Mouse (Mus musculus): ENCODE measurements around the gene Lrrn4cl. TPM values are rescaled to one million over a fixed set of nuclear protein-coding genes. Genes with fewer than 3 reads are reported as not detected.

The Lrrn4cl gene
- polyA plus RNA-seq, 1 experiment from 2014 or later = 3.3 TPM

Other genes starting within 250 kb of the Lrrn4cl start
- not detected for gene Slc22a6, start 232.7 kb upstream of the Lrrn4cl start, polyA plus RNA-seq (2014; fragmentation: Illumina TruSeq; extraction: RNeasy Lipid Tissue Mini Kit (QIAGEN cat#74804); ENCODE audit: low read depth, low replicate concordance)
- gene Chrm1, start 187.0 kb upstream of the Lrrn4cl start, polyA plus RNA-seq (2014; fragmentation: Illumina TruSeq; extraction: RNeasy Lipid Tissue Mini Kit (QIAGEN cat#74804); ENCODE audit: low read depth, low replicate concordance) = 0.23 TPM
- gene Slc3a2, start 127.4 kb upstream of the Lrrn4cl start, polyA plus RNA-seq (2014; fragmentation: Illumina TruSeq; extraction: RNeasy Lipid Tissue Mini Kit (QIAGEN cat#74804); ENCODE audit: low read depth, low replicate concordance) = 163 TPM
- gene Wdr74, start 114.9 kb upstream of the Lrrn4cl start, polyA plus RNA-seq (2014; fragmentation: Illumina TruSeq; extraction: RNeasy Lipid Tissue Mini Kit (QIAGEN cat#74804); ENCODE audit: low read depth, low replicate concordance) = 15.5 TPM
- gene 1700092M07Rik, start 110.0 kb upstream of the Lrrn4cl start, polyA plus RNA-seq (2014; fragmentation: Illumina TruSeq; extraction: RNeasy Lipid Tissue Mini Kit (QIAGEN cat#74804); ENCODE audit: low read depth, low replicate concordance) = not detected
- gene Stx5a, start 109.4 kb upstream of the Lrrn4cl start, polyA plus RNA-seq (2014; fragmentation: Illumina TruSeq; extraction: RNeasy Lipid Tissue Mini Kit (QIAGEN cat#74804); ENCODE audit: low read depth, low replicate concordance) = 63.2 TPM
- 68.2 TPM for gene Nxf1, start 93.7 kb upstream of the Lrrn4cl start, polyA plus RNA-seq (2014; fragmentation: Illumina TruSeq; extraction: RNeasy Lipid Tissue Mini Kit (QIAGEN cat#74804); ENCODE audit: low read depth, low replicate concordance)
- 50.0 TPM for gene Tmem223, start 79.8 kb upstream of the Lrrn4cl start, polyA plus RNA-seq (2014; fragmentation: Illumina TruSeq; extraction: RNeasy Lipid Tissue Mini Kit (QIAGEN cat#74804); ENCODE audit: low read depth, low replicate concordance)
- 51.8 TPM for gene Tmem179b, start 76.3 kb upstream of the Lrrn4cl start, polyA plus RNA-seq (2014; fragmentation: Illumina TruSeq; extraction: RNeasy Lipid Tissue Mini Kit (QIAGEN cat#74804); ENCODE audit: low read depth, low replicate concordance)
- 1.4 TPM for gene Taf6l, start 64.4 kb upstream of the Lrrn4cl start, polyA plus RNA-seq (2014; fragmentation: Illumina TruSeq; extraction: RNeasy Lipid Tissue Mini Kit (QIAGEN cat#74804); ENCODE audit: low read depth, low replicate concordance)
- gene Polr2g, start 52.2 kb upstream of the Lrrn4cl start, polyA plus RNA-seq (2014; fragmentation: Illumina TruSeq; extraction: RNeasy Lipid Tissue Mini Kit (QIAGEN cat#74804); ENCODE audit: low read depth, low replicate concordance) = 94.7 TPM
- gene Zbtb3, start 48.2 kb upstream of the Lrrn4cl start, polyA plus RNA-seq (2014; fragmentation: Illumina TruSeq; extraction: RNeasy Lipid Tissue Mini Kit (QIAGEN cat#74804); ENCODE audit: low read depth, low replicate concordance) = 0.47 TPM
- gene Ttc9c, start 31.4 kb upstream of the Lrrn4cl start, polyA plus RNA-seq (2014; fragmentation: Illumina TruSeq; extraction: RNeasy Lipid Tissue Mini Kit (QIAGEN cat#74804); ENCODE audit: low read depth, low replicate concordance) = 87.3 TPM
- 117 TPM for gene Hnrnpul2, start 30.8 kb upstream of the Lrrn4cl start, polyA plus RNA-seq (2014; fragmentation: Illumina TruSeq; extraction: RNeasy Lipid Tissue Mini Kit (QIAGEN cat#74804); ENCODE audit: low read depth, low replicate concordance)
- not detected for gene AC129217.1, start 21.0 kb upstream of the Lrrn4cl start, polyA plus RNA-seq (2014; fragmentation: Illumina TruSeq; extraction: RNeasy Lipid Tissue Mini Kit (QIAGEN cat#74804); ENCODE audit: low read depth, low replicate concordance)
- 24.6 TPM for gene Bscl2, start 13.3 kb upstream of the Lrrn4cl start, polyA plus RNA-seq (2014; fragmentation: Illumina TruSeq; extraction: RNeasy Lipid Tissue Mini Kit (QIAGEN cat#74804); ENCODE audit: low read depth, low replicate concordance)
- 2.2 TPM for gene Gng3, start 11.6 kb upstream of the Lrrn4cl start, polyA plus RNA-seq (2014; fragmentation: Illumina TruSeq; extraction: RNeasy Lipid Tissue Mini Kit (QIAGEN cat#74804); ENCODE audit: low read depth, low replicate concordance)
- 25.3 TPM for gene Ubxn1, start 20.7 kb downstream of the Lrrn4cl start, polyA plus RNA-seq (2014; fragmentation: Illumina TruSeq; extraction: RNeasy Lipid Tissue Mini Kit (QIAGEN cat#74804); ENCODE audit: low read depth, low replicate concordance)
- gene Uqcc3, start 30.2 kb downstream of the Lrrn4cl start, polyA plus RNA-seq (2014; fragmentation: Illumina TruSeq; extraction: RNeasy Lipid Tissue Mini Kit (QIAGEN cat#74804); ENCODE audit: low read depth, low replicate concordance) = 3.3 TPM
- gene Lbhd1, start 33.0 kb downstream of the Lrrn4cl start, polyA plus RNA-seq (2014; fragmentation: Illumina TruSeq; extraction: RNeasy Lipid Tissue Mini Kit (QIAGEN cat#74804); ENCODE audit: low read depth, low replicate concordance) = 76.6 TPM
- not detected for gene Gm49403, start 33.2 kb downstream of the Lrrn4cl start, polyA plus RNA-seq (2014; fragmentation: Illumina TruSeq; extraction: RNeasy Lipid Tissue Mini Kit (QIAGEN cat#74804); ENCODE audit: low read depth, low replicate concordance)
- 7.9 TPM for gene 1810009A15Rik, start 38.1 kb downstream of the Lrrn4cl start, polyA plus RNA-seq (2014; fragmentation: Illumina TruSeq; extraction: RNeasy Lipid Tissue Mini Kit (QIAGEN cat#74804); ENCODE audit: low read depth, low replicate concordance)
- not detected for gene Gm49416, start 38.2 kb downstream of the Lrrn4cl start, polyA plus RNA-seq (2014; fragmentation: Illumina TruSeq; extraction: RNeasy Lipid Tissue Mini Kit (QIAGEN cat#74804); ENCODE audit: low read depth, low replicate concordance)
- gene Ints5, start 42.2 kb downstream of the Lrrn4cl start, polyA plus RNA-seq (2014; fragmentation: Illumina TruSeq; extraction: RNeasy Lipid Tissue Mini Kit (QIAGEN cat#74804); ENCODE audit: low read depth, low replicate concordance) = 1.2 TPM
- gene Ganab, start 47.3 kb downstream of the Lrrn4cl start, polyA plus RNA-seq (2014; fragmentation: Illumina TruSeq; extraction: RNeasy Lipid Tissue Mini Kit (QIAGEN cat#74804); ENCODE audit: low read depth, low replicate concordance) = 97.8 TPM
- 11.3 TPM for gene B3gat3, start 69.6 kb downstream of the Lrrn4cl start, polyA plus RNA-seq (2014; fragmentation: Illumina TruSeq; extraction: RNeasy Lipid Tissue Mini Kit (QIAGEN cat#74804); ENCODE audit: low read depth, low replicate concordance)
- 3.3 TPM for gene Rom1, start 78.6 kb downstream of the Lrrn4cl start, polyA plus RNA-seq (2014; fragmentation: Illumina TruSeq; extraction: RNeasy Lipid Tissue Mini Kit (QIAGEN cat#74804); ENCODE audit: low read depth, low replicate concordance)
- 7.1 TPM for gene Eml3, start 78.8 kb downstream of the Lrrn4cl start, polyA plus RNA-seq (2014; fragmentation: Illumina TruSeq; extraction: RNeasy Lipid Tissue Mini Kit (QIAGEN cat#74804); ENCODE audit: low read depth, low replicate concordance)
- 70.1 TPM for gene Mta2, start 91.1 kb downstream of the Lrrn4cl start, polyA plus RNA-seq (2014; fragmentation: Illumina TruSeq; extraction: RNeasy Lipid Tissue Mini Kit (QIAGEN cat#74804); ENCODE audit: low read depth, low replicate concordance)
- gene Tut1, start 103.1 kb downstream of the Lrrn4cl start, polyA plus RNA-seq (2014; fragmentation: Illumina TruSeq; extraction: RNeasy Lipid Tissue Mini Kit (QIAGEN cat#74804); ENCODE audit: low read depth, low replicate concordance) = 2.8 TPM
- gene Eef1g, start 116.3 kb downstream of the Lrrn4cl start, polyA plus RNA-seq (2014; fragmentation: Illumina TruSeq; extraction: RNeasy Lipid Tissue Mini Kit (QIAGEN cat#74804); ENCODE audit: low read depth, low replicate concordance) = 77.3 TPM
- gene Ahnak, start 138.5 kb downstream of the Lrrn4cl start, polyA plus RNA-seq (2014; fragmentation: Illumina TruSeq; extraction: RNeasy Lipid Tissue Mini Kit (QIAGEN cat#74804); ENCODE audit: low read depth, low replicate concordance) = 34.2 TPM
- gene Scgb1a1, start 237.2 kb downstream of the Lrrn4cl start, polyA plus RNA-seq (2014; fragmentation: Illumina TruSeq; extraction: RNeasy Lipid Tissue Mini Kit (QIAGEN cat#74804); ENCODE audit: low read depth, low replicate concordance) = 1.8 TPM

Data from adrenal gland, adult 10 weeks (tissue).